Mouse (Mus musculus): ENCODE measurements around the gene Slc8b1.

DNA sequence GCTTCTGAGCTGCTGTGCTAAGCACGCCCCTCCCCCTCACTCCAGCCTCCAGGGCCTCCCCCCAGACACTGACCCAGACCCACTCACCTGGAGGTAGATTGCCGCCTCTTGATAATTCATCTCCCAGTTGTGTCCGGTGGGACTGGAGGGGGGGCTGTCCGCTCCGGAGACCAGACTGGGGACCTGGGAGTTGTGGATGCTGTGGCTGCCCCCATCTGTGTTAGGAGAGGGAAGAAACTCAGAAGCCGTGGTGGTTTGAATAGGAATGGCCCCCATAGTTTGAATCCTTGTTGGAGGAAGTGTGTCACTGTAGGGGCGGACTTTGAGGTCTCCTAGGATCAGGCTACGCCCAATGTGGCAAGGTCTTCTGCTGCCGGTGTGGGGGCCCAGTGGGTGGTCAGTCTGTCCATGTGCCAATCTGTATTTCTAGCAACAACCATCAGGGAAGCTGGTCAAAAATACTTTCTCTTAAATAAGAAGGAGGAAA lies 49.2 kb downstream of the Slc8b1 start:
- no peak for TF ChIP-seq CTCF (IDR thresholded peaks at IDR 0.05; ENCODE audit: insufficient read depth, low read length)
- no peak for TF ChIP-seq POLR2A (IDR thresholded peaks at IDR 0.05; ENCODE audit: borderline replicate concordance, extremely low read depth, low read depth, low read length)

Measured in lung, adult 2 months (tissue).